Mouse (Mus musculus) kidney, adult 2 months (tissue): ENCODE data around the gene Insm1. TPM values are rescaled to one million over a fixed set of nuclear protein-coding genes. Genes with fewer than 3 reads are reported as not detected.
A peak's percentile ranks its signal among the peaks of the same experiment; 100 is the strongest.

Experiments used
- DNase-seq: peaks from one replicate; pipeline ENCODE4 v3.0.0; 2021
- H3K27ac ChIP-seq: fragments of 200-500 bp; 2 replicates; pipeline ENCODE4 v1.5.1; 2012; ENCODE audit warnings: low read depth, low read length, control low read depth, inconsistent platforms; ENCODE audit not compliant: insufficient read depth
- H3K27me3 ChIP-seq: fragments of 200-500 bp; replicated peaks from 2 replicates; pipeline ENCODE4 v1.6.1; 2012; ENCODE audit warnings: mild to moderate bottlenecking, moderate library complexity, low read length, inconsistent platforms; ENCODE audit not compliant: control insufficient read depth, insufficient read depth
- H3K36me3 ChIP-seq: fragments of 200-500 bp; 2 replicates; pipeline ENCODE4 v1.6.1; 2012; ENCODE audit warnings: mild to moderate bottlenecking, moderate library complexity, low read length, inconsistent platforms; ENCODE audit not compliant: control insufficient read depth, insufficient read depth
- H3K4me1 ChIP-seq: fragments of 200-500 bp; 2 replicates; pipeline ENCODE4 v1.6.1; 2011; ENCODE audit warnings: low read length; ENCODE audit not compliant: control insufficient read depth, insufficient read depth
- H3K4me3 ChIP-seq: fragments of 200-500 bp; 2 replicates; pipeline ENCODE4 v1.5.1; 2011; ENCODE audit warnings: mild to moderate bottlenecking, low read depth, low read length, control low read depth; ENCODE audit not compliant: insufficient read depth
- CTCF ChIP-seq: fragments of 200-500 bp; conservative IDR thresholded peaks from 2 replicates; pipeline ENCODE4 v1.5.1; 2011; ENCODE audit warnings: low read depth, mild to moderate bottlenecking, control low read depth, low read length, moderate library complexity, mixed read lengths; ENCODE audit not compliant: insufficient read depth, insufficient read length
- POLR2A ChIP-seq: fragments of 200-500 bp; IDR thresholded peaks from one replicate; pipeline ENCODE4 v1.6.1; 2011; ENCODE audit warnings: low read depth, low read length, control low read depth
- WGBS: fragments of 180-500 bp; shearing (Covaris S2); methylation state at CpG from one replicate; pipeline ENCODE4 v1.1.7; 2018; 5-methylcytosine and 5-hydroxymethylcytosine counted together
- polyA plus RNA-seq: library from polyadenylated mRNA; depleted of rRNA; stranded (reverse); fragments of >200 nt; gene quantifications from 2 replicates; pipeline ENCODE4 v1.2.3, GENCODE M21; 2012

Insm1 gene
- polyA plus RNA-seq, 1 experiment = 0.17 TPM

- Histone ChIP-seq H3K4me3 (no peak overlapping the region), H3K4me1 (no peaks in the 10 kb centered on the region), H3K27ac (no peak overlapping the region), H3K27me3 (no peaks in the 10 kb centered on the region), H3K36me3 (no peaks in the 10 kb centered on the region)
- TF ChIP-seq POLR2A (no peak), CTCF (no peak)
- no peak for DNase-seq
- WGBS = 46% methylated on average over 7 of the region's 7 CpGs
These were observed 23.8 kb upstream of the Insm1 start for GRCm38 (mm10) chr2:146197947-146198346.

DNA sequence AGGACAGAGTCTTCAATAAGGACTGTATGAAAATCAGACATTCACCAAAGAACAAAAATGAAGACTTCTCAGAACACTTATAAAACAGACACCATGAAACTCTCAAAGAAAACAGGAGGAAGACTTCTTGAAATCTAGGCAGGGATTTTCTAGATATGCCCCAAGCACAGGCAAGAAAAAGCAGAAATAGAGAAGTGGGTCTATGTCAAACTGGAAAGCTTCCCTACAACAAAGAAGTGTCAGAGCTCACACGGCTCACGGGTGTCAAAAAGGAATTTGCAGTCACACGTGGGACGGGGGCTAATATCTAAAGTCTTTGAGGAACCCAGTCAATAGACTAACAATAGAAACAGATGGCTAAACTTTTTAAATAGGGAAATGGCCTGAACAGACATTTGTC is 10.8 kb upstream of the Insm1 start:
- H3K27me3 ChIP-seq = 0 out of 2 replicates have a peak, but pooled peaks cover 3% of the 10 kb centered on the region
- WGBS = 30% methylated on average over 4 of the region's 4 CpGs
- no peak overlapping the region for H3K4me3 ChIP-seq
- no peak for TF ChIP-seq POLR2A
- TF ChIP-seq CTCF = no peak
- H3K4me1 ChIP-seq = no peaks in the 10 kb centered on the region
- H3K27ac ChIP-seq = no peak overlapping the region
- DNase-seq = no peak
- H3K36me3 ChIP-seq = no peaks in the 10 kb centered on the region

- no peaks in the 10 kb centered on the region for H3K36me3 ChIP-seq
- H3K4me3 ChIP-seq = no peak overlapping the region
- TF ChIP-seq POLR2A = no peak
- TF ChIP-seq CTCF = peak; percentile 79
- WGBS = 4% methylated on average over 9 of the region's 9 CpGs
- no peak overlapping the region for H3K27ac ChIP-seq
- peak; percentile 39 for DNase-seq
- no peaks in the 10 kb centered on the region; the same call in 1 of the 2 replicates for H3K4me1 ChIP-seq
- peaks cover 3% of the 10 kb centered on the region; the same call in 1 of the 2 replicates for H3K27me3 ChIP-seq
These were observed 7.0 kb upstream of the Insm1 start for GRCm38 (mm10) chr2:146214715-146215114.

- Histone ChIP-seq H3K36me3 (no peaks in the 10 kb centered on the region), H3K27ac (no peak overlapping the region), H3K4me1 (no peaks in the 10 kb centered on the region; the same call in 1 of the 2 replicates), H3K27me3 (peaks cover 8% of the 10 kb centered on the region), H3K4me3 (no peak overlapping the region)
- 23% methylated on average over 14 of the region's 14 CpGs for WGBS
- DNase-seq = no peak
- TF ChIP-seq CTCF (no peak), POLR2A (no peak)
These were observed 5.3 kb upstream of the Insm1 start for GRCm38 (mm10) chr2:146216111-146217064.

DNA sequence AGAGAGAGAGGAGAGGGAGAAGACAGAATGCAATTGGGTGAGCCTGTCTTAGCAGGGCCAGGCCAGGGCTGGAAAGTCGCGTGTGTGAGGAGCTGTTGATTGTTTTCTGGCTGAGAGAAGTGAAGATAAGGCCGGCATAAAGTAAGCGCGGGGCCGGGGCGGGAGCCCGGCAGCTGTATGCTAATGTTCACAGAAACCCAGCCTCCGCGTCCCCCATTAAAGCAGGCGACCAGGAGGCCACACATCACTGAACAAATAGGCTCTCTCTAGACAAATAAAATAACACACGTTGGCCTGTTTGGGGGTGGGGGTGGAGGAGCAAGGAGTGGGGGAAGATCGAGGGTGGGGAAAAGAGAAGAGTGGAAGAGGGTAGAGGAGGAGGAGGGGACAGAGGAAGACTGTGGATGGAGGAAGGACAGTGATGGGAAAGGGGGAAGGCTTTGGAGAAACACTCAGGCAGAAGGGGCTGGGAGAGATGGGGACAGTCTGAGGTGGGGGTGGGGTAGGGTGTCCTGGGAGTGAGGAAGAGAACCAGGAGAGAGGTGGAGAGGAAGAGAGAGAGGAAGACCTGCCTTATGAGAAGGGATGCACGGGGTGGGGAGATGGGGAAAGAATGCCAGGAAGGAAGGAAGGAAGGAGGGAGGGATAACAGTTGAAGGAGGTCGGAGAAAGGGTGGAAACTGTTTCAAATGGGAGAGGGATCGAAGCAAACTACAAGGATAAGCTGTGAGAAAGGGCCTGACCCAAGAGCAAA is 4.3 kb upstream of the Insm1 start:
- Histone ChIP-seq H3K4me3 (no peak overlapping the region), H3K36me3 (no peaks in the 10 kb centered on the region), H3K4me1 (no peaks in the 10 kb centered on the region; the same call in 1 of the 2 replicates), H3K27ac (no peak overlapping the region), H3K27me3 (peaks cover 16% of the 10 kb centered on the region)
- no peak for DNase-seq
- TF ChIP-seq POLR2A (no peak), CTCF (no peak)
- WGBS = 5% methylated on average over 16 of the region's 16 CpGs

DNA sequence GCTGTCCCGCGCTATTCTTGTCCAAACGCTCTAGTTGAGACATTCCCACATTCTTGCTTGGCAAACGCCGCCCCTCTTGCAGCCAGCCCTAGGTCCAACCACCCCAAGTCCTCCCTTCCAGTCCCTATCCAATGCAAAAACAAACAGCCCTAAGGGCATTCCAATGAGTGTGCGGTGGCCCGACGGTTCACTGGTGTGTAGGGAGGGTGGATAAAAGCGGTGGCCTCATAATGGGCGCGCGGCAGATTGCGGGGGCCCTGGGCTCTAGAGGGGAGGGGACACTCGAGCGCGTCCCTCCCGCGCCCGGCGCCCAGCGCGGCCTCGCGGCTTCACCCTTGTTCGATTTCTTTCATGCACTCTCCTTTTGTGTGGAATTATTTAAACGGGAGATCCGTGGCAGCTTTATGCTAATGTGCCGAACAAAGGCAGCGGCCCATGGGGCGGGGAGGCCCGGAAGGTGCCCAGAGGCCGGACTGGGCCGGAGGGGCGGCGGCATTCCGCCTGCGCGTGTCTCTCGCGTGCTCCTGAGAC is 3.5 kb upstream of the Insm1 start:
- DNase-seq = no peak
- Histone ChIP-seq H3K4me3 (no peak overlapping the region), H3K4me1 (no peaks in the 10 kb centered on the region; the same call in 1 of the 2 replicates), H3K36me3 (no peaks in the 10 kb centered on the region), H3K27ac (no peak overlapping the region), H3K27me3 (peaks cover 20% of the 10 kb centered on the region)
- 2% methylated on average over 40 of the region's 40 CpGs for WGBS
- TF ChIP-seq POLR2A = no peak
- no peak for TF ChIP-seq CTCF
